Mouse (Mus musculus): ENCODE results near the gene Max. TPM values are rescaled to one million over a fixed set of nuclear protein-coding genes. Genes with fewer than 3 reads are reported as not detected.

Max gene
- total RNA-seq (2021), result 10 to 100 TPM; 76.2 to 78.5 TPM

DNA sequence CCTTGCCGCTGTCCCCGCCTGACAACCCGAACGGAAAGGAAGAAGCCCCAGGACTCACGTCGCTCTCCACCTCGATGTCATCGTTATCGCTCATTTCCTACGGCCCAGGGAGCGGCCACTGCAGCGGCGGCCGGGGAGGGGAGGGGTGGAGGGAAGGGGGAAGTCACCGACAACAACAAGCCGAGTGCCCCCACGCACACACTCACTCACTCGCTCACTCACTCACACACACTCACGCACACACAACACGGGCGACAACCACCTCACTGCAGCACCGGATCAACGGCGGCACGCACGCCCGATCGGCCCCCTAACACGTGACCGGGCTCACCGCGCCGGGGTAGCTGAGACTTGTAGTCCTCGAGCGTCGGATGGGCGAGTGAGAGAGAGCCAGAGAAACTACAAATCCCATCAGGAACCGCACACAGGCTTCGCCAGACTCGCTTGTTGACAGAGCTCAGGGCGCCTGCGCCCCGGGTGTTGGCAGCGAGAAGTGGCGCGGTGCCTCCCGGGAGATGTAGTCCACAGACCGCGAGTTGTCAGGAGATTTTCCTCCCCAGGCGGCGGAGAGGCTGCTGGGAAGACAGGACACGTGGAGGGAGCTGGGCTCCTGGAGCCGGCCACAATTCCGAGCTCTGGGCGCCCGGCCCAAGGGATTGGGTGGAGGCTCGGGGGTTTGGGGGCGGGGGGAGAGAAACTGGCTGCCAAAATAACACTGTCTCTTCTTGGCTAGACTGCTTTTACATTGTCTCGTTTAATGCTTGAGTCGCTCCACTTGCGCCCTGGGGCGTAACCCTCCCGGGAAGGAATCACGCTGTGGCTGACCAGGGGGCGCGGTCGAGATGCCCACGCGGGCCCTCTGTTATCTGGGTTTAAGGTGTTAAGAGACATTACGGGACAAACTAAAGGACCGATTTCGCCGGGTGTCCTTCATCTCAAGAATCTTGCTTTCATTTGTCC is at the start of gene Max:
TSS of gene Max (minus strand) at position 270 of the 960 bp plus-strand sequence.
- DNase-seq (ENCODE audit: extremely low spot score in 1 of 2, low spot score in 2 of 2), result peak; percentile 99
- intact Hi-C loops (cut with DNase I), result no loop called here

DNA sequence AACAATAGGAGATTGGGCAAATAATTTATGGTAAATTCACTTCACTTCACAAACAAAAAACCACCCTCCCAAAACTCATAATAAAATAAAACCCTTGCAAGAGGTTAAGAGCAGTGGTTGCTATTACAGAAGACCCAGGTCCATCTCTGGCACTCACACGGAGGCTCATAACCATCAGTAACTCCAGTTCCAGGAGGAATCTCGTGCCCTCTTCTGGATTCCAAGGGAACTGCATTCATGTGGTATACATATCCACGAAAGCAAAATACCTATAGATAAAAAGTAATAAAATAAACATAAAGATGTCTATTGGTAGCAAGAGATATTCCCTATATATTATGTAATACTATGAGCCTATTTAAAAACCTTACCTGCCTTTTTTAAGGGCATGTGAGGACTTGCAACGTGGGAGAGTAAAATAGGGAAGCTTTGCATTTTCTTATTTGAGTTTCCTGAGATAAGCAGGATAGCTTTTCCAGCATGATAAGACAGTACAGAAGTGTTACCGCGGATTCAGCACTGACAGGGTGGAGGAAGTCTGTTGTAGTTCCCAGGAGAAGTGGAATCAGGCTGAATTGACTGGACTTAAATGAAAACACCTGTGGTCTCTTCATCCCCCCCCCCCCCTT is 49.2 kb upstream of the Max start:
- intact Hi-C loops (cut with DNase I), result no loop called here
- DNase-seq (ENCODE audit: extremely low spot score in 1 of 2, low spot score in 2 of 2), result no peak

DNA sequence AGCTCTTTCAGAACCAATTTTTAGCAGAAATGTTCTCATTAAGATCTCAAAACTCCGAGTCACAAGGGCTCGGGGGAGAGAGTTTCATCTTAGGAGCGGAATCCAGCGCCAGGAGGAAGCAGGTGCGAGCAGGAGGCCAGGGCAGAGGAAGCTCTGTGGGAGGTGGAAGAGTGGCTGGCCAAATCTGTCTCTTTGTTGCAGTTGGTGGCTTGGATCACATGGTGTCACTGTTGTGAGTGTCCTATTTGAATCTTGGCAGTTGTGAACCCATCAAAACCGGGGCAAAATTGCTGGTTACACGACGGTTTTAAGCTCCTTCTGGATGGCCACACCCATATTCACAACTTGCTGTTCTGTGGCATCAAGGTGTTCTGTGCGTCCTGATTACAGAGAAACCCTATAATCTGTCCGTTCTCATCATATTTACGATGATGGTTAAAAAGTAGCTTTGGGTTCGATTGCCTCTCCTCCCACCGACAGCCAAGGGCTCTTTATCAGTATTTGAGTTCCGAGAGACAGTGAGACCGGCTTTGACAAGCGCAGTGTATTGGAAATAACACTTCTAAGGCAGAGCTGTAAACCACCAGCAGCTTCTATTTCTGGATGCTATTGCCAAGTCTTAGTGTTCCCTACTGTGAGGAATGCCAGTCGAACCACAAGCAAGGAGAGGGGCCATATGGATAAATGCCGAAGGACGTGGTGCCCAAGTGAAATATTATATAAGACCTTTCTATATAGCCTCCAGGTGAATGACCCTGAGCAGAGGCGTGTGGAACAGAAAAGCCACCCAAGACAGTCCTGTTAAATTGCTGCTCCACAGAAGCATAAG is 47.4 kb upstream of the Max start:
- intact Hi-C loops (cut with DNase I), result loop anchor here (5.0 kb wide), 1 partner anchor 658 kb away; no protein-coding TSS in a partner anchor
- peak in 1 of 2 experiments; percentile 50 for DNase-seq (ENCODE audit: extremely low spot score in 1 of 2, low spot score in 2 of 2)

DNA sequence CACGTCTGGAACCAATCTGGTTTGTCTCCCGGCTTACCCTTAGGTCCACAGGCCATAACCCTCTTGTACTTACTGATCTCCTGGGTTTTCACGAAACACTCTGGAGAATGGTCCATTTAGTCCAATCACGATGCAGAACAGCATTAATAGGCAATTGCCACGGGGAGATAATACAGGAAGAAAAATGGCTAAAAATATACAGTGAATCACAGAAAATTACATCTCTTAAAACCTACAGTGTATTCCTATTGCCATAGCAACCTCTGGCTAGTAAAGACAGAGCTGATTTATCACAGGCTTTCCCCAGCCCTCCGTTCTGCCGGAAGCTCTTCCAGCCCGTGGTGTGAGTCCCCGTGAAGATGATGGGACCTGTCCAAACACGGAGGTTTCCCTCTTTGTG is 42.9 kb upstream of the Max start:
- no peak for DNase-seq (ENCODE audit: extremely low spot score in 1 of 2, low spot score in 2 of 2)

DNA sequence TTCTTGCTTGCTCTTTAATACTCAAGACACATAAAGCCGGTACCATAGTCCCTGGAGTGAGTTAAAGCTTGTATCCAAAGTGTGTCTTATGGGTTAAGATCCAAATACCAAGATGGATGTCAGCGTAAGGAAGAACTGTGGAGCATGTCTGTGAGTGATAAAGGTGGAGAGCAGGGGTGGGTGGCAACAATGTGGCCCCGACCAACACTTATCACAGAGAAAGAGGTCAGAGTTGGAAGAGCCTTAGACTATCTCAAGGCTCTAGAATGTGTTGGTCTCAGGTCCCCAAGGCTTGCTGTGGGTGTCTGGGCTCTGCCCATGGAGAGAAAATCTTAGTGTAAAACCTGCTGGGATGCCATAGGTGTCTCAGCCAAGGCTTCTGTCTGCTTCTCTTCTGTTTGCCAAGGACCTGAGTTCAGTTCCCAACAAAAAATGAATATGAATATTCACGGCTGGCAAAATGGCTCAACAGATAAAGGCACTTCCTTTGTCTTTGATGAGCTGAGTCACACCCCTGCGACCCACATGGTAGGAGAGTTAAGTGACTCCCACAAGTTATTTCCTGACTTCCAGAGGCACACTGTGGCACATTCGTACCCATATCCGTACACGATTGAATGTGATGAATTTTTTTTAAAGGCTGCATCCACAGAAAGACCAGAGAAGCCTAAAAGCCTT is 40.7 kb upstream of the Max start:
- intact Hi-C loops (cut with DNase I), result loop anchor here (5.0 kb wide), 3 partner anchors 235 to 1085 kb away; partner anchors contain the start of gene Fut8
- no peak for DNase-seq (ENCODE audit: extremely low spot score in 1 of 2, low spot score in 2 of 2)

More for the DNA sequence above, 42.9 kb upstream of the Max start:
- intact Hi-C loops (cut with DNase I), result loop anchor here (5.0 kb wide), 4 partner anchors 232 to 1082 kb away; partner anchors contain the start of gene Fut8

DNA sequence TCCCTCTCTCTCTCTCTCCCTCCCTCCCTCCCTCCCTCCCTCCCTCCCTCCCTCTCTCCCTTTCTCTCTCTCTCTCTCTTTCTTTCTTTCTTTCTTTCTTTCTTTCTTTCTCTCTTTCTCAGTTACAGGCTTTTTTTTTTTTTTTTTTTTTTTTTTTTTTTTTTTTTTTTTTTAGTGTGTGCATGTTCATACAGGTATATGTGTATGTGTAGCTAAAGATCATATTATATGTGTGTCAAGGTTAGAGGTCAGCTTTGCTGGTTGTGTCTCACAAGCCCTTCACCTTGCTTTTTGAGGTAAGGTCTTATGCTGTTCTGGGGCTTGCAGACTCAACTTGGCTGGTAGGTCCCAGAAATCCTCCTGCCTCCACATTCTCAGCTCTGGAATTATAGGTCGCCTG is 39.3 kb upstream of the Max start:
- DNase-seq (ENCODE audit: extremely low spot score in 1 of 2, low spot score in 2 of 2), result no peak
- intact Hi-C loops (cut with DNase I), result loop anchor here (5.0 kb wide), 3 partner anchors 236 to 1086 kb away; partner anchors contain the start of gene Fut8

DNA sequence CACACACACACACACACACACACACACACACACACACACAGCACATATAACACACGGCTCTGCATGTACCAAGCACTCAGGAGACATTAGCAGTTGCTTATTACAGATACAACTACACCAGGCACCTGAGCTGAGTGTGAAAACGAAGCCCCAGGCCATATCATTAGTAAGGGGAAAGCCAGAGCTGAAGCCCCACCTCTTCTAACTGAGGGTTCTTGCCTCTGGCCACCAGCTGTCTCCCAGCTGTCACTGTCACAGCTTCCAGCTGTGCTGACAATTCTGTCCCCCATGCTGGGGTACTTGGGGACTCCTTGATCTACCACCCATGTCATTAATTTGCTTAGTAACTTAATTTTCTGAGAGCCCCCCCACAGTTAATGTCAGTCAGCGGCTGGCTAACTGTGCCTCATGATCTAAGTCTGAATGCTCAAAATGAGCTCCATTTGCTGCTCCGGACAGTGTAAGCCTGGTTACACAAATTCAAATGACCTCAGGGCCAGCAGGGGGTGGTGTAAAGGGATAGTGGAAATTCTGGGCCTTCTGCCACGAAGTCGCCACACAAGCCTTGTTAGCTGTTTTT is 38.8 kb upstream of the Max start:
- intact Hi-C loops (cut with DNase I), result loop anchor here (5.0 kb wide), 3 partner anchors 237 to 1087 kb away; partner anchors contain the start of gene Fut8

DNA sequence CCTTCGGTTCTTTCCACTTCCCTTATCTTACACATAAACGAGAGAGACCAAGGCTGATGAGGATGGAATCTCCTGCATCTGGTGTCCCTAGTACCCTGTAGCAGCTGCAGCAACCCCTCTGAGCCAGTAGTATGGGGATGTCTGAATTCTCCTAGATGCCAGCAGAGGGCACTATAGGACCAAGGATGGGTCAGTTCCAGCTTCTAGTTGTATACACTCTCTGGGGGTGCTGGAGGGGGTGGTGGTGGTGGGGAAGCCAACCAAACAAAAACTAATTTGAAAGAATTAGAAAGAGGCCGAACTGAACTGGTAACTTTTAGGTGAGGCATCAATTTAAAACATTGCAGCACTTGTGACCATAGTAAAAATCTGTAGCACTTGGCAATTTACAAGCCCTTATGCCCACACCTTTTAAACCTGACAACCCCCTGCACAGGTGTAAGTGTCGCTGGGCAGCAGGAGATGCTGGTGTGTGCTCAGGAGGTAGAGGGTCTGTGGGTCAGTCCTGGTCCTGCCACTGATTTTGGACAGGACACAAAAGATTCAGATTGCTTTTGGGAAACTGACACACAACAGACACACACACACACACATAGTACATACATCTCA is 38.2 kb upstream of the Max start:
- intact Hi-C loops (cut with DNase I), result loop anchor here (5.0 kb wide), 3 partner anchors 237 to 1087 kb away; partner anchors contain the start of gene Fut8

More for the DNA sequence above, 38.8 kb upstream of the Max start:
- peak in 1 of 2 experiments; percentile 68 for DNase-seq (ENCODE audit: extremely low spot score in 1 of 2, low spot score in 2 of 2)

DNA sequence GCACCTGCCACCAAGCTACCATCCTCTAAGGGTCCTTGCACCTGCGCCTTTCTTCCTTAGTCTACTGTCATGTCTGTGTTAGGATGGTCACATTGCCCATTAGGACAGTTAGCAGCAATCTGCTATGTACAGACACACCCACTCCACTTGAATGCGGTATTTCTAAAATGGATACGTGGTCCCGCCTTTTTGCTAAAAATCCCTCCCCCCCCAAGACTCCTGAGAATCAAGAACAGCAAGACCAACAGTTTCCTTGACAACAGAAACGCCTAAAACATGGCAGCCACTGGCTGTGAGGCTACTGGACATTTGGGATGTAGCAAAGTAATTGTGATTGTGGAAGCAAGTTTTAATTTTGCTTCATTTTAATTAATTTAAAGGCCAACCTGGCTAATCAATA is 32.8 kb upstream of the Max start:
- DNase-seq (ENCODE audit: extremely low spot score in 1 of 2, low spot score in 2 of 2), result no peak
- intact Hi-C loops (cut with DNase I), result no loop called here

More for the DNA sequence above, 38.2 kb upstream of the Max start:
- peak; percentile 61 to 77 for DNase-seq (ENCODE audit: extremely low spot score in 1 of 2, low spot score in 2 of 2)

DNA sequence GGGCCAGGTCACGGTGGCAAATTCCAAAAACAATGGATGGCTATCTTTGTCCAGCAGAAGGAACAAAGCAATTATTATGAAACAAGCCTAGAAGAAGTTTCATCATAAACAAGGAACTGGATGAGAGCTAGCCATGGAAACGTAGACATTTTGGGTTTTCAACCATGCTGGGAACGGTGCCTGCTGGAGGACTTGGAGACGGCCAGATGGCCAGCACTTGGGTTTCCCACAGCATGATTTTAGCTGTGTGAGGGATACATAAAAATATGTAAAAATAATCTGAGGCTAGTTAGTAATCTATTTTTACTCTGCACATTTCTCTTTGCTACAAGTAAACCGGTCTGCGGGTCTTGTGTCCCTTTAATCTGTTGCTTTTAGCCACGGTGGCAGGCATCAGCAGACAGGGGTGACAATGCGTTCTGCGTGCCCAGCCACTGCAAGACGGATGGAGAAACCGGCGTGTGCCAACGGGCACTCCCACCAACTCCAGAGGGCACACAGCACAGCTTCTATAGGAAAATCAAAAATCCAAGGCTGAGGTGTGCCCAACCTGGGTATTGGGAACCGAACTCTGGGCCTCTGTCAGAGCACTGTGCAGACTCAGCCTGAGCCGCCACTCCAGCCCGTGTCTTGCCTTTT is 31.0 kb upstream of the Max start:
- peak; percentile 45 to 73 for DNase-seq (ENCODE audit: extremely low spot score in 1 of 2, low spot score in 2 of 2)
- intact Hi-C loops (cut with DNase I), result no loop called here

DNA sequence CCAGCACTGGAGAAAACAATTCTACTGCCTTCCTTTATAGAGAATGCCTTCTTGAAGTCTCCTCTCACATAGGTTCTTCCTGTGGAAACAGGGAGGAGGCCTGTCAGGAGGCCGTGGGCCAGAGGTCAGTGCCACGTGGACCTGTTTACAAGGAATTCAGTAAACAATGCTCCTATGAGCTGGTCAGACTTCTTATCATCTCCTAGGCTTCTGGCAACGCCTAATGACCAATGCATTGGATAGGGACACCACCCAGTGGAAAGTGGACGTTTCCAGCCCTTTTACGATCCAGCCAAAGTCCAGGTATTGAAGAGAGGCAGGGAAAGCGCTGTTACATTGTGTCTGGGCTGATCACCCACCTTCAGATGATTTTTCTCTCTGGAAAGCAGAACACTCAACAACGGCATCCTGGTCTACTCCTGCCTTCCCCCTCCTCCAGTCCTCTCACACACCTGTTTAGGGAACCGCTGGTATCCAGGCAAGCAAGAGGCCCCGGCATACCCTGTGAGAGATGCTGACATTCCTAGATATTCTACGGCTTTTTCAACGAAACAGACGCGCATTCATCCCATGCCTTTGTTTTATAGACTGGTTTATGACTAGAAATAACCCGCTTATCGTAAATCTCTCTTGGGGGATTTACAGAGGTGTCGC is 20.9 kb upstream of the Max start:
- no peak for DNase-seq (ENCODE audit: extremely low spot score in 1 of 2, low spot score in 2 of 2)
- intact Hi-C loops (cut with DNase I), result no loop called here

DNA sequence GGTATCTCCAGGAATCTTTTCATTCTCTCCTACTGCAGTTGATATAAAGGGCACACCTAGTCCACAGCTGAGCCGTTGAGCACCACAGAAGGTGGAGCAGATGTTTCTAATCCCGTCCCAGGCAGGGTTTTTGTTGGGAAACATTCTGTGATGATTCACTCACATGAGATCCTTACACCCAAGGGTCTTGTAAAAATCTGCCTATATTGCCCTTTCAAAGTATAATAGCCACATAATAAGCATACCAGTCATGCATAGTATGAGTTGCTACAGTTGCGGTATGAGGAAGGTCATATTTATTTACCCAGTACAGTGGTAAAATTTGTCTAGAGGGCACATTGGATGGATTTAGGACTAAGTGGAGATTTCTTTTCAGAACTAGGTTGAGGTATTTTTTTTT is 17.5 kb upstream of the Max start:
- DNase-seq (ENCODE audit: extremely low spot score in 1 of 2, low spot score in 2 of 2), result no peak
- intact Hi-C loops (cut with DNase I), result no loop called here

DNA sequence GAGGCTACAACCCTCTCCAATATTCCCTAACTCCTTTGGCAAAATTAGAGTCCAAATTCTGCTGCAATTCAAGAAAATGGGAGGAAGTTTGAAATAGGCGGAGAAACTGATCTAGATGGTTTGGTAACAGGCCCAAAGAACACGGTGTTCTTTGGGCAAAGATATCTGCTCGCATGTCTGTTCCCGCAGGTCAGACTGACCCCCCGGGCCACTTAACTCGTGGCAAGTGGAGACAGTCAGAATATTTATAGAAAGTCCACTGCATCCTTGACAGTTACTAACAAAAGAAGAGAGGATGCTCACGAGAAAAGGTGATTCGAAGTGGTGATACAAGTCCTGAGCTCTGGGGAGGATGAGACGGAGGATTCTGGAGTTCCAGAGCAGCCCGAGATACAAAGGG is 10.7 kb upstream of the Max start:
- intact Hi-C loops (cut with DNase I), result no loop called here
- DNase-seq (ENCODE audit: extremely low spot score in 1 of 2, low spot score in 2 of 2), result no peak

DNA sequence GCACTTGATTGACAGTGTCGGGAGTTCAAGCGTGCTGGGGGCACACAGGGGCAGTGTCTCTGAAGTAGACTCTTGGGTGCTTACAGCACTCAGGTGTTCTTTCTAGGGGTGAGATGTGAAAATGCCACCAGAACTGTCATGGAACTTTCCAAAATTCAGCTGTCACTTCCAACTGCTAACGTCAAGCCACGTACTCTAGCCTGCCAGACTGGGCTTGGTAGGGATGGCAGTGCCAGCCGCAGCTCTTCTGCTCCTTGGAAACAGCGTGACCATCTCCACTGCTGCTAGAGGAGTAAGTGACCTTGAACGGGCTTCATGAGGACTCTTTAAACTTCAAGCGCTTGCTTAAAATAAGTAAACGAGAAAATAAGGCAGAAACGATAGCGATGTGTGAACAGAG is 10.2 kb upstream of the Max start:
- no peak for DNase-seq (ENCODE audit: extremely low spot score in 1 of 2, low spot score in 2 of 2)
- intact Hi-C loops (cut with DNase I), result no loop called here

DNA sequence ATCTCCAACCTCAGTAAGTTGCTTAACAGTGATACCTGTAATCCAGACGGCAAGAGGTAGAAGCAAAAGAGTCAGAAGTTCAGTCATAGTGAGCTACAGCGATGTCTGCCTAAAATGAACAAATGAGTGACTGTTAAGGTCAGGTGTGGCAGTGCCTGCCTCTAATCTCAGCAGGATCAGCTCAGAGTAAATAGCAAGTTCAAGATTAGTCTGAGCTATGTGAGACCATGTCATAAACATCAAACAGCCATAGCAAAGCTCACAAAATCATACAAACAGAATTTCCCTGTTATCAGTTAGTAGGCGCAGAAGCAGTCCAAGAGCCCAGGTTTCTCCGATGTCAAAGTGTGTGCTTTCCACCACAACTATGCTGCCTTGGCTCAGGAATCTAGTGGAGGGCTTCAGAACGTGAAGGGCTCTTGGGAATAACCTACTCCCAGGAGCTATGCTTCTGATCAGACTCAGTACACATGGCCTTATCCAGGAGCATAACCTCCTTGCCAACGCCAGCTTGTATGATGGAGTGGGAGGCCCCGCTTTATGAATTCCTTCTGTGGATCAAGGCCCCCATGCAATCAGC is 9.7 kb upstream of the Max start:
- intact Hi-C loops (cut with DNase I), result no loop called here
- DNase-seq (ENCODE audit: extremely low spot score in 1 of 2, low spot score in 2 of 2), result no peak

DNA sequence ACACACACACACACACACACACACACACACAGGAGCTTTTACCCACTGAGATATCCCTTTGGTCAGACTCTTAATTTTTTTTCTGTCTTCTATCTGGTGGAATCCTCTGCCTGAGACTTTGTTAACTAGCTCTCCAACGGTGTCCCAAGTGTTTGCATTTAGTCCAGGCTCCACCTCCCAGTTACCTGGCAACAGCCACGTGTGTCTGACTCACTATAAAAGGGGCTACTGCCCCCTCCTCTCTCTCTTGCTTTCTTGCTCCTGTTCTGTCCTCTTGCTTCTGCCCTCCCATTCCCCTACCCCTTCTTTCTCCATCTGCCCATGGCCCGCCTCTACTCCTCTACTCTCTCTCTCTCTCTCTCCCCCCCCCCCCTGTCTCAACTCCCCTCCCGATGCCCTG is 3.9 kb upstream of the Max start:
- DNase-seq (ENCODE audit: extremely low spot score in 1 of 2, low spot score in 2 of 2), result no peak
- intact Hi-C loops (cut with DNase I), result no loop called here

All from left cerebral cortex, postnatal 10 days (tissue).